Mouse (Mus musculus): Measurements from ENCODE around the gene Pnpla2. TPM values are rescaled to one million over a fixed set of nuclear protein-coding genes. Genes with fewer than 3 reads are reported as not detected.

The Pnpla2 gene
- polyA plus RNA-seq, 1 experiment from 2014 or later, result 15.9 TPM

DNA sequence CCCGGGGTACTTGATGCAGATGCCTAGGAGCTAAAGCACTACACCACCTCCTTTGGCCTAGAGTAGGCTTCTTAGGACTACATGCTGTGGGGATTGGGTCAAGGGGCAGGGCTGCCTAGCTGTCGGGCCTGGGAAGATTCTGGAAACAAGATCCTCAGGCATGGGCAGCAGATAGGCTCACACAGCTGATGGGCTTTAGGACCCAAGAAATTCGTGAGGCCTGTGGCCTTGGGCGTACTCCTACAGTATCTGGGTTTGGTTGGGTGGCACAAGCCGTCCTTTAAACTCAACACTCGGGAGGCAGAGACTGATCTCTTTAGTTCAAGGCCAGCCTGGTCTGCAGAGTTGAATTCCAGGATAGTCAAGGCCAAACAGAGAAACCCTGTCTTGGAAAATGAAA is 17.2 kb downstream of the Pnpla2 start:
- Histone ChIP-seq H3K9me3 (ENCODE audit: control insufficient read depth, low read length) (no peaks in the 10 kb centered on the region), H3K36me3 (ENCODE audit: control insufficient read depth, insufficient read depth, low read length) (peaks cover 29% of the 10 kb centered on the region), H3K27ac (replicated peaks; ENCODE audit: low read depth, low read length) (no peak overlapping the region), H3K9ac (replicated peaks; ENCODE audit: low read length) (no peak overlapping the region), H3K27me3 (ENCODE audit: control insufficient read depth, insufficient read depth, low read length) (peaks cover 11% of the 10 kb centered on the region), H3K4me1 (ENCODE audit: control insufficient read depth, insufficient read depth, low read length) (peaks cover 39% of the 10 kb centered on the region), H3K4me2 (ENCODE audit: low read length) (no peak overlapping the region), H3K4me3 (replicated peaks; ENCODE audit: low read depth, low read length) (no peak overlapping the region)
- WGBS, result 82% methylated on average over 6 of the region's 6 CpGs
- no peak for ATAC-seq (ENCODE audit: low FRiP score, low TSS enrichment)
- DNase-seq, result no peak

DNA sequence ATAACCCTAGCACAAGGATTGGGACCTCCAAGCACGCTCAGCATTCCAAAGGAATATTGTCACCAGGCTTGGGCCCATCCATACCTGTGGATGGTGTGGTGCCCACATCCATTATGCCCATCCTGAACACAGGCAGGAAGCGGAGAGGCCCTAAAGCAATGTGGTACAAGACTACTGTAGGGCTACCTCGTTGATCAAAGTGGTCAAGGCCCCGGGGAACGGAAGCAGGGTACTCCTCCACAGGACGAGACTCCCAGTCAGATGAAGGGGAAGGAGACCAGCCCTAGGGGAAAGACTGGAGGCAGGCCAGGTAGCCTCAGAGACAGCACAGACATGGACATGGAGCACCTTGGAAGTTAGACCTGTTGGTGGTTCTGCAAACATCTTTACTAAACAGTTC is 17.8 kb downstream of the Pnpla2 start:
- DNase-seq (no peak), ATAC-seq (ENCODE audit: low FRiP score, low TSS enrichment) (no peak)
- Histone ChIP-seq H3K27ac (replicated peaks; ENCODE audit: low read depth, low read length) (no peak overlapping the region), H3K4me2 (ENCODE audit: low read length) (no peak overlapping the region), H3K4me3 (replicated peaks; ENCODE audit: low read depth, low read length) (no peak overlapping the region), H3K4me1 (ENCODE audit: control insufficient read depth, insufficient read depth, low read length) (peaks cover 34% of the 10 kb centered on the region), H3K27me3 (ENCODE audit: control insufficient read depth, insufficient read depth, low read length) (peaks cover 10% of the 10 kb centered on the region), H3K36me3 (ENCODE audit: control insufficient read depth, insufficient read depth, low read length) (peaks cover 29% of the 10 kb centered on the region), H3K9ac (replicated peaks; ENCODE audit: low read length) (no peak overlapping the region), H3K9me3 (ENCODE audit: control insufficient read depth, low read length) (no peaks in the 10 kb centered on the region)
- 89% methylated on average over 6 of the region's 6 CpGs for WGBS

DNA sequence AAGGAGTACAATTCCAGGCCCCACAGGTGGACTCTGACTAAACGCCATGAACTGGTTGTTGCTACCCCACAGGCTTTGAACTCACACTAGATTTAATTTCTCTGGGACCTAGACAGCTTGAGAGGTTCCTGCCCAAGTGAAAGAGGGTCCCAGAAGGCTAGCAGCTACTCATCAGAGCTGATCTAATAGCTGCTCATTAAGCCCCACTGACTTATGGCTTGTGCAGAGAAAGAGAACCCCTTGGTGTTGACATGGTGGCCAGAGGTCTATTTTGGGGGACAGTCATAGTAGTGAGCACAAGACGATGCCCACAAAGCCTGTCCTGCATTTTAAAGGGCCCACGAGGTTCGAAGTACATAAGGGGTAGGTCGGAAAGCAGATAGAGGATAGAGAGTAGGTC is 19.2 kb downstream of the Pnpla2 start:
- Histone ChIP-seq H3K9ac (replicated peaks; ENCODE audit: low read length) (peak overlapping the region; percentile 89), H3K27ac (replicated peaks; ENCODE audit: low read depth, low read length) (no peak overlapping the region), H3K4me3 (replicated peaks; ENCODE audit: low read depth, low read length) (peak overlapping the region; percentile 70), H3K36me3 (ENCODE audit: control insufficient read depth, insufficient read depth, low read length) (peaks cover 29% of the 10 kb centered on the region), H3K9me3 (ENCODE audit: control insufficient read depth, low read length) (no peaks in the 10 kb centered on the region), H3K4me2 (ENCODE audit: low read length) (peak overlapping the region; percentile 93), H3K27me3 (ENCODE audit: control insufficient read depth, insufficient read depth, low read length) (peaks cover 10% of the 10 kb centered on the region), H3K4me1 (ENCODE audit: control insufficient read depth, insufficient read depth, low read length) (peaks cover 22% of the 10 kb centered on the region)
- WGBS, result 13% methylated on average over 5 of the region's 5 CpGs
- ATAC-seq (ENCODE audit: low FRiP score, low TSS enrichment) (no peak), DNase-seq (no peak)

DNA sequence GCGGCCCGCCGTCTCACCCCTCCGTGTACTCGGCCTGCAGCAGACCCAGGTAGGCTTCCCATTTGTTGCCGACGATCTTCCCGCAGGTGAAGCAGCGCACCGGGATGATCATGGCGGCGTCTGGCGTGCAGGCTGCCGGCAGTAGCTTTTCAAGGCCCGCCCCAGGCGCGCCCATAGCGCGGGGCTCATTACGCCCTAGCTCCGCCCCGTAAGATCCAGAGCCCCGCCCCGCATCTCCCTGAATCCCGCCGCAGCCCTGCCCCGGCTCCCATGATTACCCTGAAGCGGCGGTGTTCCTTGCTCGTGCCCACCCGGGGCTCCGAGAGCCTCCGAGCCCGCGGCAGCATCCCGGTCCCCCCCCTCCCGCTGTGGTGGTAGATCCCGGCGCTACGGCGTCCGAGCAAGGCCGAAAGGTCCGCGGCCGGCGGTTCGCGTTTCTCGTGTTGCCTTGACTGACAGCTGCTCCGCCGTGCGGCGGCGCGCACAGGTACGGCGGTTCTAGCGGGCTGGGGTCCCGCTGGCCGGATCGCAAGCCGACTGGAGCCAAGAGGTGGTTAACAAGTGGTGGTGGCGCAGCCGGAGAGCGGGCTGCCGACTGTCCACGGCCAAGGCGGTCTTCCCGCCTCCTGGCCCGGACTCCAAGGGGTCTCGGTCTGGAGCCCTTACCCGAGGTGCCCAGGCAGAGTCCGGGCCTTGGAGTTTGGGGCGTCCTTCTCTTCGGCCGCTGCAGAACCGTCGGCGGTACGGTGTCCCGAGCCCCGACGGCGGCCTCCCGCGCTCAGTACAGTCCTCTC is 20.2 kb downstream of the Pnpla2 start, which contains the start of the genes Polr2l and Tspan4:
Gene Polr2l, minus strand, starts transcription at position 122 of the 794 bp plus-strand sequence.
Gene Tspan4, plus strand, starts transcription at position 230 of the 794 bp plus-strand sequence.
- DNase-seq (peak; percentile 93), ATAC-seq (ENCODE audit: low FRiP score, low TSS enrichment) (peak; percentile 83)
- no peaks in the 10 kb centered on the region for H3K9me3 ChIP-seq (ENCODE audit: control insufficient read depth, low read length)
- H3K4me2 ChIP-seq (ENCODE audit: low read length), result peak within 1 kb of the TSS; percentile 93
- H3K27ac ChIP-seq (replicated peaks; ENCODE audit: low read depth, low read length), result peak within 1 kb of the TSS; percentile 92
- peaks cover 24% of the 10 kb centered on the region for H3K36me3 ChIP-seq (ENCODE audit: control insufficient read depth, insufficient read depth, low read length)
- H3K9ac ChIP-seq (replicated peaks; ENCODE audit: low read length), result peak within 1 kb of the TSS; percentile 89
- WGBS, result under 1% methylated on average over 87 of the region's 87 CpGs
- peak within 1 kb of the TSS; percentile 70 for H3K4me3 ChIP-seq (replicated peaks; ENCODE audit: low read depth, low read length)
- H3K4me1 ChIP-seq (ENCODE audit: control insufficient read depth, insufficient read depth, low read length), result peaks cover 13% of the 10 kb centered on the region
- peaks cover 10% of the 10 kb centered on the region for H3K27me3 ChIP-seq (ENCODE audit: control insufficient read depth, insufficient read depth, low read length)

DNA sequence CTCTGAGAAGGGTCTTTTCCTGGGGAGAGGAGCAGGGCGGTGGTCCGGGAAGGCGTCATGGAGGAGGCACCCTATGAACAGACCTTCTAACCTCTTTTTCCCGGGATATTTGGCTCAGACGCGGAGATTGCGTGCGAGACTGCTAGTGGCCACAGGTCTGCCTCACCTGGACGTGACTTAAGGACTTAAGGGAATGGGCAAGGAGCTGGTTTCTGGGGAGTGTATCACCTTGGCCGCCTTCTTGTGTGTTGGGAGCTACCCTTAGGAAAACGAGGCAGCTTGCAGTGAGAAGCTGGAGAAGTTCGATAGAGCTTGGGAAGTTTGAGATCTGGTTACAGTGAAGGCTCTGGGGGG is 20.8 kb downstream of the Pnpla2 start:
- H3K27me3 ChIP-seq (ENCODE audit: control insufficient read depth, insufficient read depth, low read length), result peaks cover 10% of the 10 kb centered on the region
- peak overlapping the region; percentile 89; the same call in 1 of the 2 replicates for H3K9ac ChIP-seq (replicated peaks; ENCODE audit: low read length)
- ATAC-seq (ENCODE audit: low FRiP score, low TSS enrichment), result no peak
- H3K36me3 ChIP-seq (ENCODE audit: control insufficient read depth, insufficient read depth, low read length), result peaks cover 19% of the 10 kb centered on the region
- no peak for DNase-seq
- H3K4me3 ChIP-seq (replicated peaks; ENCODE audit: low read depth, low read length), result peak overlapping the region; percentile 70
- no peak overlapping the region for H3K27ac ChIP-seq (replicated peaks; ENCODE audit: low read depth, low read length)
- H3K9me3 ChIP-seq (ENCODE audit: control insufficient read depth, low read length), result no peaks in the 10 kb centered on the region
- 3% methylated on average over 12 of the region's 12 CpGs for WGBS
- H3K4me2 ChIP-seq (ENCODE audit: low read length), result peak overlapping the region; percentile 93
- H3K4me1 ChIP-seq (ENCODE audit: control insufficient read depth, insufficient read depth, low read length), result peaks cover 13% of the 10 kb centered on the region

DNA sequence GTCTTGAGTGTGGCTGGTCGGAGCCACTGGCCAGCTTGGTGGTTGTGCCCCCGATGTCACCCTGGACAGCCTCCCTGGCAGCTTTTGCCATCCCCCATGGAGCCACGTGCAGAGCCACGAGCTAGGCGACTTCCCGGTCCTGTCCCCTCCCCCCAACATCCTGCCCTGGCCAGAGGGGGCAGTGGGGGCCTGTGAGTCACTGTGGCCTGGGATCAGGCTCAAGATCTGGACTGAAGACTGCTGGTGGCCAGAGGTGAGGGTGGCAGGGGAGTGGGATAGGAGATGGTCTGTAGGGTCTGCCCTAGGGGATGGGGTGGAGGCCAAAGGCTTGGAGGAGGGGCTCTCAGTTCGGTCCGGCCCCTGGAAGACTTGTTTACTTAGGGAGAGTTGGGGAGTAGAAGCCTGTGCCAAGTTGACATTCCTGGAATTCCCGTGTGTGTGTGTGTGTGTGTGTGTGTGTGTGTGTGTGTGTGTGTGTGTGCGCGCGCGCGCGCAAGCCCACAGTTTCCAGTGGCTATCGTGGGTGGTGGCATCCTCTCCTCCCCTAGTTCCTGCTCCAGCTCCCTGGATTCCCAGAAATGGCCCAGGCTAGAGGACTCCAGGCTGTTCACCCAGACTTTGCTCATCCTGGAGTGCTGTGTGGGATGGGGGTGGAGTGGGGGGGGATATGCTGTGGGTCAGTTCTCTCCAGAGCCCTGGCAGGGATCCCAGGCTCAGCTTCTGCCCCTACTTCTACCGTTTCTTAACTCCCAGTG is 21.4 kb downstream of the Pnpla2 start:
- Histone ChIP-seq H3K36me3 (ENCODE audit: control insufficient read depth, insufficient read depth, low read length) (peaks cover 12% of the 10 kb centered on the region), H3K27me3 (ENCODE audit: control insufficient read depth, insufficient read depth, low read length) (peaks cover 10% of the 10 kb centered on the region), H3K4me2 (ENCODE audit: low read length) (peak overlapping the region; percentile 93), H3K9me3 (ENCODE audit: control insufficient read depth, low read length) (no peaks in the 10 kb centered on the region), H3K27ac (replicated peaks; ENCODE audit: low read depth, low read length) (no peak overlapping the region), H3K9ac (replicated peaks; ENCODE audit: low read length) (no peak overlapping the region), H3K4me1 (ENCODE audit: control insufficient read depth, insufficient read depth, low read length) (peaks cover 19% of the 10 kb centered on the region), H3K4me3 (replicated peaks; ENCODE audit: low read depth, low read length) (no peak overlapping the region)
- DNase-seq, result peak; percentile 33
- ATAC-seq (ENCODE audit: low FRiP score, low TSS enrichment), result no peak
- WGBS, result 9% methylated on average over 17 of the region's 17 CpGs

DNA sequence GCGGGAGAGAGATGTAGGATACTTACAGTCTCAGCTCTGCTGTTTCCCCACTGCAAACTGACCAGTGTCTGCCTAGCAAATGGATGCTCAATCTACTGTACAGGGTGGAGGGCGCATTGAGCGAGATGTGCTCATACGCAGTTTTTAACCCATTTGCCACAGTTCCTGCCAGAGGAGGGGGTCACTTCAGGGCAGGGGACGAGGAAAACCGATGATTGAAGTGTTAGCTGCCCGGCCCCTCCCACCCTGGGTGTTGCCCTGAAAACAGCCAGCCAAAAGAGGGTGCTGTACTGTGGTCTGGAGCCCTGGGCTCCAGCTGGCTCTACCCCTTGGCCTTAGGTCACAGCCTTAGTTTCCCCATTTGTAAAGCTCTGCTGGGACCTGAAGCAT is 22.0 kb downstream of the Pnpla2 start:
- ATAC-seq (ENCODE audit: low FRiP score, low TSS enrichment) (no peak), DNase-seq (no peak)
- H3K9ac ChIP-seq (replicated peaks; ENCODE audit: low read length), result no peak overlapping the region
- H3K4me3 ChIP-seq (replicated peaks; ENCODE audit: low read depth, low read length), result no peak overlapping the region
- H3K36me3 ChIP-seq (ENCODE audit: control insufficient read depth, insufficient read depth, low read length), result peaks cover 10% of the 10 kb centered on the region
- peaks cover 24% of the 10 kb centered on the region for H3K4me1 ChIP-seq (ENCODE audit: control insufficient read depth, insufficient read depth, low read length)
- 25% methylated on average over 7 of the region's 7 CpGs for WGBS
- no peak overlapping the region for H3K27ac ChIP-seq (replicated peaks; ENCODE audit: low read depth, low read length)
- H3K9me3 ChIP-seq (ENCODE audit: control insufficient read depth, low read length), result no peaks in the 10 kb centered on the region
- H3K27me3 ChIP-seq (ENCODE audit: control insufficient read depth, insufficient read depth, low read length), result peaks cover 10% of the 10 kb centered on the region
- peak overlapping the region; percentile 3; the same call in 1 of the 2 replicates for H3K4me2 ChIP-seq (ENCODE audit: low read length)

DNA sequence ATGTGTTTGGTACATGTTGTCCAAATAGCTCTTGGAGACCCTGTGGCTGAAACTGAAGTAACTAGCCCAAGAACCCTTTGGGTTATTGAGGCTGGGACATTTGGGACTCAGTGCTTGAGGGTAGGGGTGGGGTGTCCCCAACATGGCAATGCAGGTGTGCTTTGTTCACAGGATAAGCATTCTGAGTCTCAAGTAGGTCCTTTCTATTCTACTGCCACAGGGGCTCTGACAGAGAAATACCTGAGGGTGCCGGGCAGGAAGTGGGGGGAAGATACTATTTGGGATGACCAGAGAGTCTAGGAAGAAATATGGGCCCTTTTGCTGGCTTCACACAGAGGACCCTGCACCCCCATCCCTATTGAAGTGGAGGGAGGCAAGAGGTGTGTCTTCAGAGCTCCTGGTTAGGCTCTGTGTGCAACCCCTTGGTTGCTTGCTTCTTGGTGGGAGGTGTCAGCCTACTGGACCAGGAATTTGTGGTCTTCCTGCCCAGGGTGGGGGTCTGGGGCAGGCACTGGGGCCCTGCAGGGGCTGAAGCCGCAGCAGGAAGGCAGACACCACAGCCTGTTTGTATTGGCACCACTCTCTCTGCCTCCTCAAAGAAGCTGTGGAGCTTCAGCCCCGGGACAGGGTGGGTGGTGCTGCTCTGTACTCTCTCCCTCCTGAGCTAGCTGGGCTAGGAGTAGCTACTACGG is 22.7 kb downstream of the Pnpla2 start:
- no peak overlapping the region for H3K27ac ChIP-seq (replicated peaks; ENCODE audit: low read depth, low read length)
- ATAC-seq (ENCODE audit: low FRiP score, low TSS enrichment) (no peak), DNase-seq (no peak)
- no peak overlapping the region for H3K9ac ChIP-seq (replicated peaks; ENCODE audit: low read length)
- peaks cover 29% of the 10 kb centered on the region for H3K4me1 ChIP-seq (ENCODE audit: control insufficient read depth, insufficient read depth, low read length)
- no peak overlapping the region for H3K4me2 ChIP-seq (ENCODE audit: low read length)
- no peaks in the 10 kb centered on the region for H3K9me3 ChIP-seq (ENCODE audit: control insufficient read depth, low read length)
- peaks cover 10% of the 10 kb centered on the region for H3K27me3 ChIP-seq (ENCODE audit: control insufficient read depth, insufficient read depth, low read length)
- H3K4me3 ChIP-seq (replicated peaks; ENCODE audit: low read depth, low read length), result no peak overlapping the region
- H3K36me3 ChIP-seq (ENCODE audit: control insufficient read depth, insufficient read depth, low read length), result peaks cover 2% of the 10 kb centered on the region
- 74% methylated on average over 4 of the region's 4 CpGs for WGBS
